Mouse (Mus musculus) liver, embryonic 15.5 days (tissue): ENCODE measurements around the gene Adora3. TPM values are rescaled to one million over a fixed set of nuclear protein-coding genes. Genes with fewer than 3 reads are reported as not detected.
"Not testable (repeated sequence)": the region's sequence is repeated elsewhere in the genome, so short reads cannot be mapped to it uniquely, and the experiment has no call there.

ENCODE experiments used
- ATAC-seq: fragments of 200-750 bp; cut with Nextera tagmentation; 2 replicates; pipeline ENCODE4 v1.8.0; 2017; ENCODE audit warnings: moderate number of reproducible peaks, mild to moderate bottlenecking, moderate library complexity; ENCODE audit not compliant: insufficient read depth
- H3K27ac ChIP-seq: fragments of 300-500 bp; sonication (generic); replicated peaks from 2 replicates; pipeline ENCODE4 v1.5.1; 2015; ENCODE audit warnings: mild to moderate bottlenecking, inconsistent platforms
- H3K27me3 ChIP-seq: fragments of 300-500 bp; sonication (generic); 2 replicates; pipeline ENCODE4 v1.6.1; 2015; ENCODE audit warnings: mild to moderate bottlenecking, inconsistent platforms
- H3K36me3 ChIP-seq: fragments of 300-500 bp; sonication (generic); replicated peaks from 2 replicates; pipeline ENCODE4 v1.6.1; 2015; ENCODE audit warnings: moderate library complexity, mild to moderate bottlenecking, inconsistent platforms
- H3K4me1 ChIP-seq: fragments of 300-500 bp; sonication (generic); replicated peaks from 2 replicates; pipeline ENCODE4 v1.6.1; 2015; ENCODE audit warnings: inconsistent platforms
- H3K4me2 ChIP-seq: fragments of 300-500 bp; sonication (generic); 2 replicates; pipeline ENCODE4 v1.6.1; 2015; ENCODE audit warnings: moderate library complexity, mild to moderate bottlenecking, inconsistent platforms
- H3K4me3 ChIP-seq: fragments of 300-500 bp; sonication (generic); replicated peaks from 2 replicates; pipeline ENCODE4 v1.5.1; 2015; ENCODE audit warnings: mild to moderate bottlenecking, inconsistent platforms
- H3K9ac ChIP-seq: fragments of 300-500 bp; sonication (generic); 2 replicates; pipeline ENCODE4 v1.6.1; 2015; ENCODE audit warnings: moderate library complexity, mild to moderate bottlenecking, inconsistent platforms
- H3K9me3 ChIP-seq: fragments of 300-500 bp; sonication (generic); replicated peaks from 2 replicates; pipeline ENCODE4 v1.6.1; 2016; ENCODE audit warnings: inconsistent platforms
- WGBS: fragments of 180-500 bp; shearing (Covaris S2); methylation state at CpG from one replicate; pipeline ENCODE4 v1.1.7; 2015; ENCODE audit warnings: mixed read lengths; ENCODE audit not compliant: insufficient replicate concordance; 5-methylcytosine and 5-hydroxymethylcytosine counted together
- polyA plus RNA-seq: library from polyadenylated mRNA; unstranded; fragments of >200 nt; fragmentation: Nextera tagmentation; extraction: Ambion mirVana; gene quantifications from 2 replicates; pipeline ENCODE4 v1.2.1, GENCODE M21; 2015

The Adora3 gene
- polyA plus RNA-seq, 1 experiment from 2014 or later = 0.64 TPM

DNA sequence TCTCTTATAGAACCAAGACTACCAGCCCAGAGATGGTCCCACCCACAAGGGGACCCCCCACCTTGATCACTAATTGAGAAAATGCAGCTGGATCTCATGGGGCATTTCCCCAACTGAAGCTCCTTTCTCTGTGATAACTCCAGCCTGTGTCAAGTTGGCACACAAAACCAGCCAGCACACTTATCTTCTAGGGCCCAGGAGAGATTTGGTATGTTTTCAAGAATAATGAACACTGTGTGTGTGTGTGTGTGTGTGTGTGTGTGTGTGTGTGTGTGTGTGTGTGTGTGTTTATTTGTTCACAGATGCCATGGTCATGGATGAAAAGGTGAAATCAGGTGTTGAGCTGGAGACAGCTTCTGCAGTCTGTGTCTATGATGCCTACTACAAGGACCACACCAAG, 45.8 kb downstream of the Adora3 start:
- H3K4me3 ChIP-seq, H3K9ac ChIP-seq, ATAC-seq, H3K4me2 ChIP-seq, H3K36me3 ChIP-seq, H3K27me3 ChIP-seq, H3K27ac ChIP-seq, H3K9me3 ChIP-seq: not testable (repeated sequence)
- H3K4me1 ChIP-seq = peaks cover 60% of the 10 kb centered on the region

GRCm38 (mm10) chr3:105917656-105918354, 47.1 kb downstream of the Adora3 start:
- no peak overlapping the region for H3K27ac ChIP-seq
- WGBS = 26% methylated on average over 10 of the region's 10 CpGs

DNA sequence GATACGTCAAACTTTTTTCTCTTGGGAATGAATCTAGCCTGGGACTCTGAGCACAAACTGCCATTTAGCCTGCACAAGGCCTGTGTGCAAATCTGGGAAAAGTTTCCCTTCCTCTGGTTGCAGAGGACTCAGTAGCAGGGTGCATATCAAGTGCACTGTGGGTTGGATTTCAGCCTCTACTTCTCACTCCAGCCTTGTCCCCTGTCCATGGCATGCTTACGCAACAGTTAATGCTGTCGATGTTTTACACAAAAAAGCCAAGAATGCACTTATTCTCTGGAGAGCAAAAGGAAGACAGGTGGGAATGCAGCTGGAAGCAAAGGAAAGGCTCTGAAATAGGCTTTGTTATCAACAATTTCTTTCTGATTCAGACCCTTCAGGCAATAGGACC, 47.7 kb downstream of the Adora3 start:
- 43% methylated on average over 3 of the region's 3 CpGs for WGBS
- Histone ChIP-seq H3K9me3 (no peaks in the 10 kb centered on the region), H3K4me1 (peaks cover 47% of the 10 kb centered on the region), H3K27ac (no peak overlapping the region), H3K27me3 (no peaks in the 10 kb centered on the region), H3K4me2 (no peak overlapping the region), H3K4me3 (no peak overlapping the region), H3K9ac (no peak overlapping the region), H3K36me3 (no peaks in the 10 kb centered on the region)
- no peak for ATAC-seq

More at GRCm38 (mm10) chr3:105917656-105918354, 47.1 kb downstream of the Adora3 start:
- ATAC-seq = no peak
- H3K4me1 ChIP-seq = peaks cover 50% of the 10 kb centered on the region
- no peaks in the 10 kb centered on the region for H3K36me3 ChIP-seq
- no peak overlapping the region for H3K9ac ChIP-seq
- no peaks in the 10 kb centered on the region for H3K9me3 ChIP-seq
- H3K4me3 ChIP-seq = no peak overlapping the region
- no peaks in the 10 kb centered on the region for H3K27me3 ChIP-seq
- H3K4me2 ChIP-seq = no peak overlapping the region

DNA sequence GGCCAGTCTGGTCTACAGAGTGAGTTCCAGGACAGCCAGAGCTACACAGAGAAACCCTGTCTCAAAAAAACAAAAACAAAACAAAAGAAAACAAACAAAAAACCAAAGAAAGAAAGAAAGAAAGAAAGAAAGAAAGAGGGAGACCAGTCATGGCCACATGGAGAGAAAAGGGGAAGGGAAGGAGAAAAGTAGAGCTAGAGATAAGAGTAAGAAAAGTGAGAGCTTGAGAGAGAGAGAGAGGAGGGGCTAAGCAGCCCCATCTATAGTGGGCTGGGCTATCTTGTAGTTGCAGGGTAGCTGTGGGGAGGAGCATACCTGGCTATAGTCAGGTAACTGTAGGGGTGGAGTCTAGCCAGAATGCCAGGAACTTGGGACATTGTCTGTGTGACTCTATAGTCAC, 50.1 kb downstream of the Adora3 start:
- not testable (repeated sequence) for H3K36me3 ChIP-seq, ATAC-seq, H3K27ac ChIP-seq, H3K9me3 ChIP-seq, H3K4me2 ChIP-seq, H3K4me3 ChIP-seq, H3K9ac ChIP-seq, H3K27me3 ChIP-seq
- H3K4me1 ChIP-seq = peaks cover 34% of the 10 kb centered on the region

DNA sequence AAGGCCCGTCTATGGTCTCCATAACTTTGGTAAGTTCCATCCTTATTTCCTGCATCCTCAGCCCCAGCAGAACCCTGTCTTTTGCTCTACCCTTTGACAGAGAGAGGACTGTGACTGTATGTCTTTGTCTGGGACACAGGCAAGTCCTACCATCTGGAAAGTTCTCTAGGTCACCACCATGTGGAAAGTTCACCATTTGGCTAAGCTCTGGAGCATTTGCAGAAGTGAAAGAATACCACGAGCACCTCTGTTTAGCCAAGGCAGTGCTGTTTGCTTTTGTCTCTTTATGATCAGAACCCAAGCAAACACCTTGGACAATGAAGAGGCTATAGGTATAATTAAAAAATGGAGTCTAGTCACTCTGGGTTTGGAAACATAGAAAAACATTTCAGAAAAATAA, 51.3 kb downstream of the Adora3 start:
- ATAC-seq = no peak
- Histone ChIP-seq H3K36me3 (no peaks in the 10 kb centered on the region), H3K4me2 (no peak overlapping the region), H3K27ac (no peak overlapping the region), H3K9me3 (no peaks in the 10 kb centered on the region), H3K9ac (no peak overlapping the region), H3K27me3 (no peaks in the 10 kb centered on the region), H3K4me3 (no peak overlapping the region), H3K4me1 (peaks cover 31% of the 10 kb centered on the region)
- 48% methylated on average over 2 of the region's 2 CpGs for WGBS

DNA sequence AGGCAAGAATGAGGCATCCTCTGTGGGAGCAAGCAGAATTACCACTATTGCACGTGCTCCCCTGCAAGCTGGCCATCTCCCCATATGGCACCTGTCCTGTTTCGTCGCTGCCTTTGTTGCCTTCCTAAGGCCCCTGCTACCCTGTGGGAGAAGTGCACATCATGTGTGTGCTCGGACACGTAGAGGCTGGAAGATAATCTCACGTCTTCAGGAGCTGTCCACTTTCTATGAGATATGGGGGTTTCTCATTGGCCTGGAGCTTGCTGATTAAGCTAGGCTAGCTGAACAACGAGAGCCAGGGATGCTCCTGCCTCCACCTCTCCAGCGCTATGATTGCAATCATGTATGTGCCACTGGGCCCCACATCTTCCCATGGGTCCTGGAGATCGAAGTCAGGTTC, 54.0 kb downstream of the Adora3 start:
- ATAC-seq = peak; percentile 61; the same call in 1 of the 2 replicates

GRCm38 (mm10) chr3:105927561-105928194, 57.0 kb downstream of the Adora3 start:
- H3K27me3 ChIP-seq = no peaks in the 10 kb centered on the region
- no peaks in the 10 kb centered on the region for H3K9me3 ChIP-seq
- no peak for ATAC-seq
- H3K4me3 ChIP-seq = no peak overlapping the region
- H3K36me3 ChIP-seq = no peaks in the 10 kb centered on the region
- H3K9ac ChIP-seq = no peak overlapping the region
- H3K4me2 ChIP-seq = no peak overlapping the region
- whole genome bisulfite sequencing = 69% methylated on average over 7 of the region's 7 CpGs
- H3K27ac ChIP-seq = no peak overlapping the region
- peaks cover 19% of the 10 kb centered on the region for H3K4me1 ChIP-seq

More for the DNA sequence above, 54.0 kb downstream of the Adora3 start:
- H3K9me3 ChIP-seq = no peaks in the 10 kb centered on the region
- no peaks in the 10 kb centered on the region for H3K27me3 ChIP-seq
- no peak overlapping the region for H3K4me3 ChIP-seq
- H3K36me3 ChIP-seq = no peaks in the 10 kb centered on the region
- H3K9ac ChIP-seq = no peak overlapping the region
- no peak overlapping the region for H3K27ac ChIP-seq
- H3K4me1 ChIP-seq = peaks cover 16% of the 10 kb centered on the region
- WGBS = 49% methylated on average over 9 of the region's 9 CpGs
- H3K4me2 ChIP-seq = no peak overlapping the region

DNA sequence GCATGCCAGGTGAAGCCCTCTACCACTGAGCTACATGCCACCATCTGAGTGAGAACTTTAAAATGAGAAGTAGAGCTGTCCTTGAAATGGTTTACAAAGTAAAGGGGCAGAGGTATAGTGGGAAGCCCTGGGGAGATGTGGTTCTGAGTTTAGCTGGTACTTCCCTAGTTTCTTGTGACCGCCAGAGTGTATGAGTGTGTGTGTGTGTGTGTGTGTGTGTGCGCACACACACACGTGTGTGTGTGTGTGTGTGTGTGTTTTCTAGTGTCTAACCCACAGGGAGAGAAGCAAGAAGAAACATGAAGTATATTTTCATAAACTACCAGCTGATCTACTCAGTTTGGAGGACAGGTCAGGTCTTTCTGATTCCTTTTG, 57.5 kb downstream of the Adora3 start:
- no peak overlapping the region for H3K27ac ChIP-seq
- H3K4me3 ChIP-seq = no peak overlapping the region
- no peak overlapping the region for H3K4me2 ChIP-seq
- no peaks in the 10 kb centered on the region for H3K36me3 ChIP-seq
- no peaks in the 10 kb centered on the region for H3K27me3 ChIP-seq
- H3K9me3 ChIP-seq = no peaks in the 10 kb centered on the region
- WGBS = 58% methylated on average over 3 of the region's 3 CpGs
- H3K9ac ChIP-seq = no peak overlapping the region
- no peak for ATAC-seq
- H3K4me1 ChIP-seq = peaks cover 19% of the 10 kb centered on the region

GRCm38 (mm10) chr3:105928781-105929180, 58.1 kb downstream of the Adora3 start:
- H3K4me1 ChIP-seq = peaks cover 19% of the 10 kb centered on the region
- no peak overlapping the region for H3K4me3 ChIP-seq
- no peaks in the 10 kb centered on the region for H3K27me3 ChIP-seq
- ATAC-seq = no peak
- no peaks in the 10 kb centered on the region for H3K9me3 ChIP-seq
- no peak overlapping the region for H3K9ac ChIP-seq
- no peak overlapping the region for H3K4me2 ChIP-seq
- H3K27ac ChIP-seq = no peak overlapping the region
- no peaks in the 10 kb centered on the region for H3K36me3 ChIP-seq
- 73% methylated on average over 6 of the region's 6 CpGs for WGBS

DNA sequence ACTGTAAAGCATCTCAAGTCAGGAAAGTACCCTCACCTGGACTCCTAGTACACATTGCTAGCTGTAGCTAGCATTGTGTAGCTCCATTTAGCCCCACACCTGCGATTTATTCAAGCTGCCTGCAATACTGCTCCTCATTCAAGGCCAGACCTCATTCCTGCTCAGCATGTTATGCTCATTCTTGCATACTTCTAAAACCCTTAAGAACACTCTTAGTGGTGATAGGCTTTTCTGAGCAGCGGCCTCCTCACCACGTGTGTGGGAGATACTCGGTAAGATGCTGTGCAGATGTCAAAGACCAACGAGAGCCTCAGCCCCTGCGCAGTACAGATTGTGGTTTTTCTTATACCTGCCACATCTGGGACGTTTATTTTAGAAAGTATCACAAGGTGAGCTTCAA, 59.2 kb downstream of the Adora3 start:
- Histone ChIP-seq H3K4me3 (no peak overlapping the region), H3K9me3 (no peaks in the 10 kb centered on the region), H3K27me3 (no peaks in the 10 kb centered on the region), H3K36me3 (no peaks in the 10 kb centered on the region), H3K4me2 (no peak overlapping the region), H3K4me1 (peaks cover 14% of the 10 kb centered on the region), H3K9ac (no peak overlapping the region), H3K27ac (no peak overlapping the region)
- WGBS = 43% methylated on average over 7 of the region's 7 CpGs
- no peak for ATAC-seq

- peak overlapping the region; percentile 9; the same call in 1 of the 2 replicates for H3K4me3 ChIP-seq
- ATAC-seq = no peak
- peak overlapping the region; percentile 23 for H3K4me2 ChIP-seq
- no peaks in the 10 kb centered on the region for H3K27me3 ChIP-seq
- H3K27ac ChIP-seq = no peak overlapping the region
- H3K9me3 ChIP-seq = no peaks in the 10 kb centered on the region
- H3K4me1 ChIP-seq = peaks cover 7% of the 10 kb centered on the region; the same call in 1 of the 2 replicates
- H3K36me3 ChIP-seq = no peaks in the 10 kb centered on the region
- 35% methylated on average over 2 of the region's 2 CpGs for WGBS
- H3K9ac ChIP-seq = no peak overlapping the region
These were observed 60.4 kb downstream of the Adora3 start for GRCm38 (mm10) chr3:105931095-105931494.
